Mouse (Mus musculus): ENCODE measurements at regions not wholly inside any gene's neighbourhood (a gene's known extent, or its start where the extent isn't known, plus 50 kb on each side); places are given as distances from the start of the nearest gene placed in this dataset.

DNA sequence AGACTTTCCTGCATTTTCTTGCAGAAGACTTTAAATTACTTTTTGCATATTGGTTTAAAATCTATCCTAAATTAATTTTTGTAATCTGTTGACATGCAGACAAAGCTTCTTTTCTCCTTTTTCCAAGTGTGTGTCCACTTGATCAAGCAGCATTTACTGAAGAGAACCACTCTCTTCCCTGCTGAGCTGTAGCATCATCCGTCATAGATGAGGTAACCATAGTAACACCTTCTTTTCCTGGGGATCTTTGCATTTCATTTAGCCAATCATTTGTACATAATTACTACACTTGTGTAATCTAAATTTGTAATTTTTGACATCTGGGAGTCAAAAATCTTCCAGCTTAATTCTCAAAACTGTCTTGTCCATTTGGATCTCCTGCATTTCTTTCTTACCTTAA is 53.2 kb upstream of the Dnajc1 start:
- DNase-seq: no peak
